Mouse (Mus musculus): ENCODE results near the gene Myo1a. TPM values are rescaled to one million over a fixed set of nuclear protein-coding genes. Genes with fewer than 3 reads are reported as not detected.

The Myo1a gene
- total RNA-seq, 2 experiments from 2014 or later = 0.59 to 1.1 TPM

DNA sequence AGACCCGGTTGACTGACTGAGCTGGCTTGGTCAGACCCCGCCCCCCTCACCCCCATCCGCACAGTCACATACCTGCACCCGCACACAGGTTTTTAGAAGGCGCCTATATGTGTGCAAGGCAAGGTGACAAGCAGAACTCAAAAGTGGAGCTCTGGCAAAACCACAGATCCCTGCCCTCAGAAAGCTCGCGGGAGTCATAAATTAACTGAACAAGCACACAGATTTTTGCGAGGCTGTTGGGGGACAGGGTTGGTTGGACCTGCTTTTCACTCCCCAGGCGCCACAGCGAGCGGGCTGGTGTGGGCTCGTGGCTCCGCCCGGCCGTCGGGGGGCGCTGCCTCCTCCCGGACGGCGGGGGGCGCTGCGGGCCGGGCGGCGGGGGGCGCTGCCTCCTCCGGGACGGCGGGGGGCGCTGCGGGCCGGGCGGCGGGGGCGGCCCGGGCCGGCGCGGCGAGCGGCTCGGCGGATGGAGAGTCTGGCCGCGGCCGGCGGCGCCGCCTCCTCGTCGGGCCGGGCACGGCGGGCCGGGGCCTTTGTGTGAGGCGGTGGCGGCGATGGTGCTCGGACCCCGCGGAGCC is 34.2 kb downstream of the Myo1a start, which contains the start of gene Zbtb39:
Gene Zbtb39, plus strand, starts transcription at position 456 of the 578 bp plus-strand sequence.
- Histone ChIP-seq H3K4me3 (peak within 1 kb of the TSS; percentile 80), H3K27ac (peak within 1 kb of the TSS; percentile 77)
- TF ChIP-seq CTCF (conservative IDR thresholded peaks at IDR 0.05) = peak; percentile 75
- DNase-seq (ENCODE audit: low spot score in 2 of 2) = peak; percentile 49 to 81

DNA sequence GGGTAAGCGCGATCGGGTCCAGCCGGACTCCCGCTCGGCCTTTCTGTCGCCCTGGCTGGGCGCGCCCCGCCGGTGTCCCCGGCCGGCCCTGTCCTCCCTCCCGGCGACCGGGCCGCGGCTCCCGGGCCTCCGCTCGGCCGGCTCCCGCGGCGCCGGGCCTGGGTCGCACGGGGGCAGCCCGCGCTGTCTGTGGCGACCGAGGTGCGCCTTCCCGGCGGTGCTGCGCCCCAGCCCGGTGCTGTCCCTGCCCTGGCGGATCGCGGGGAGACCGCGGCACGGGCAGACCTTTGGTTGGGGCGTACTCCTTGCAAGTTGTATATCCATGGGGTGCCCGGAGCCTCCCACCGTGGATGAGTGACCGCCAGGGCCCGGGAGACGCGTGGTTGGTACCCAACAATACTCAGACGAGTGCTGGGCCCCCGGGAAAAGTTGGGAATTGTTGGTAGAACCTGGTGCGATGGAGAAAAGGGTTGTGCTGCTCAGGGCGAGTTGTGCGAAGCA is 34.7 kb downstream of the Myo1a start:
- Histone ChIP-seq H3K4me3 (peak overlapping the region; percentile 80), H3K27ac (peak overlapping the region; percentile 77)
- TF ChIP-seq CTCF (conservative IDR thresholded peaks at IDR 0.05) = no peak
- no peak for DNase-seq (ENCODE audit: low spot score in 2 of 2)

DNA sequence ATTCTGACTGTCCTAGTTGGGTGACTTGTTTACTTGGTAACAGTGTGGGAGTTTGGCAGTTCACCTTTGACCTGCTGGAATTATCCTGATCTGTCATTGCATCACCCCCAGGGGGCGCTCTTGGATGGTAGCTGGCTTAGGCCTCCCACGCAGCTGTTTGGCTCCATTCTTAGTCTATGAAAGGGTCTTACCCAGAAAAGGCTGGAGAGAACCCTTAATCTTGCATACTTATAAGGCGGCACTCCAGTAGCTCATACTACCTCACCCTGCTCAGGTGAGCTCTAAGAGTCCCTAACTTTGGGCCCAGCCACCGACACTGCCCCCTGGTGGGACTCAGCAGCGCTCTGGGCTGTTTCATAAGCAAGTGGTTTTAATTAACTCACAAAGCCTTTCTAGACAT is 39.7 kb downstream of the Myo1a start:
- TF ChIP-seq CTCF (conservative IDR thresholded peaks at IDR 0.05) = peak; percentile 83
- DNase-seq (ENCODE audit: low spot score in 2 of 2) = peak in 1 of 2 experiments; percentile 44
- Histone ChIP-seq H3K27ac (no peak overlapping the region), H3K4me3 (no peak overlapping the region)

DNA sequence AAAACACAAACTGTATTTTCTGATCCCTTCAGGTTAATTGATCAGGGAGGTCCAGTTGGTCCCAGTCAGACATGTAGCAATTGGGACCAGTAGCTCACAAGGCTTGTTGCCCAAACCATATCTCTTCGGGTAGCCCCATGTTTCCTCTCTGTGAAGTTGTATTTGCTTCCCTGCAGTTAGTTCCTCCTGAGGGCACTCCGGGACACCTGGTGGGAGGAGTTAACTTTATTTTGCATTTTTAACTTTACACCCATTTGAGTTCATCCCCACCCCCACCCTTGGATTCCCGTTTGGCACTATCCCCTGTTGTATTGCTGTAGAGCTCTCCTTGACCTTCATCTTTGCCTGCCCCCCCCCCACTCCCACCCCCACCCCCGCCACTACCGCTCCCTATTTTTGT is 40.9 kb downstream of the Myo1a start:
- no peak overlapping the region for H3K4me3 ChIP-seq
- no peak overlapping the region for H3K27ac ChIP-seq
- DNase-seq (ENCODE audit: low spot score in 2 of 2) = no peak
- no peak for TF ChIP-seq CTCF (conservative IDR thresholded peaks at IDR 0.05)

DNA sequence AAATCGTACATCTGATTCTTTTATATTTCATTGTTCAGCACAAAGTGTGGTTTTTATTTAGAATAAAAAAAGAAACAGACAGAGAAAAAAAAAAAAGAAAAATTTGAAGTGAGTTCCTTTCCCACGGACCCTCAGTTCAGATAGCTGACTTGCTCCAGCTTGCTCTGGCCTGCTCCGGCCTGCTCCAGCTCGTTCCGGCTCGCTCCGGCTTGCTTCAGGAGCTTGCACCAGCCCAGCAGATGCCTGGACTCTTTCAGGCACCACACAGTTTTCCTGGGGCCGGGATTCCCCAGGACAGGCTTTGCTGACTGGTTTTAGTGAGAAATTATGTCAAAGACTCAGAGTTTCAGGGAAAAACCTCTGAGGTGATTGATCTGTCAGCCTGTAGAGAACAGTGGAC is 42.3 kb downstream of the Myo1a start:
- no peak for DNase-seq (ENCODE audit: low spot score in 2 of 2)
- Histone ChIP-seq H3K4me3 (no peak overlapping the region), H3K27ac (no peak overlapping the region)
- TF ChIP-seq CTCF (conservative IDR thresholded peaks at IDR 0.05) = no peak

DNA sequence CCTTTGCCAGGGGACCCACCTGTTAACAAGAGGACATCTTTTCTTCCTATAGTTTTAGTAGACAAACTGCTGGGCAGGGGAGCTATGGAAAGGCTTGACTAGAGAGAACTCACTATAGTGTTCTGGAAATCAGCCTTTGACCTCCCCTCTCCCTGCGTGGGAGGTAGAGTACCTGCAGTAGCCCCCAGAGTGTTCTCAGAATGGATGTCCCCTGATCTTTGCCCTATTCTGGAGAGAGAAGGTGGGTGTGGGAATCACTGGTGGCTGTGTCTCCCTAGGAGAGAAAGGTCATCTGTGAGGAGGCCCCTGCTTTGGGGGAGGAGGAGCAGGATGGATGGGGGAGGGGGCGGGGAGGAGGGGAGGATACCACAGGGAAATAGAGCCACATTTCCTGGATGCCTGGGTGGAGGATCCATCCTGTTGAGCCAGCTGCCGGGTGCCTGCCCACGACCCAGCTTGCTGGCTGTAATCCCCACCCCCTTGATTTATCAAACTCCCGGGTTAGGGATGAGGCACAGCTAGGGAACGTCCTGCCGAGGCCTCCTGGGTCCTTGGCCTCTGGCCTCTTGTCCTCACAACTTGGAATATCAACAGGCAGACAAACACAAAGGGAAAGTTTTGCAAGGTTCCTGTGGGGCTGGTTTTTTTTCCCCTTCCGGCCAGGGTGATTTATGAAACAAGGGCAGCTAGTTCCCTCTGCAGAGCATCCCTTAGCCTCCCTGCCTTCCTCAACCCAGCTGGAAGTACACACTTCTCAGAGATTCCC is 44.1 kb downstream of the Myo1a start:
- peak overlapping the region; percentile 54 for H3K4me3 ChIP-seq
- DNase-seq (ENCODE audit: low spot score in 2 of 2) = no peak
- TF ChIP-seq CTCF (conservative IDR thresholded peaks at IDR 0.05) = no peak
- H3K27ac ChIP-seq = no peak overlapping the region; the same call in 1 of the 2 replicates

DNA sequence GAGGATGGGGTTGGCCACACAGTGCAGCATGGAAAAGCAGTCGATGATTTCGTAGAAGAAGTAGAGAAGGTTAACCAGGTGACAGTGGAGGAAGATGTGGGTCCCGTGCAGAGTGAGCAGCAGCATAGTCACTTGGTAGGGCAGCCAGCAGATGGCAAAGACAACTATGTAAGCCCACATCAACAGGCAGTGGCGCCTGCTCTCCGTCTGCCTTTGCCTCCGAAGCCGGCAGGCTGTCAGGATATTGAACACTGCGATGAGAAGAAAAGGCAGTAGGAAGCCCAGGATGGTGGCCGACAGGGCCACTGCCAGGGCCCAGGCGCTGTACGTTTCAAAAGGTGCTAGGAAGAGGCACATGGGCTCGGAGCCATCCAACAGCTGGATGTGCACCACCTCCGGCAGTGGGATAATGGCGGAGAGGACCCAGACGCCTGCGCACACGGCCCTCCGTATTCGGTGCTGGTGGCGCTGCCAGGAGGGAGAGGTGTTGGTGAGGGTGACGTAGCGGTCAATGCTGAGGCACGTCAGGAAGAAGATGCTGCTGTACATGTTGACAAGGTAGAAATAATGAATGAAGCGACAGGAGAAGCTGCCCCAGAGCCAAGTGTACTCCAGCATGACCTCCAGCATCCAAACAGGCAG is 45.3 kb downstream of the Myo1a start:
- peak; percentile 16 for TF ChIP-seq CTCF (conservative IDR thresholded peaks at IDR 0.05)
- peak overlapping the region; percentile 37 for H3K27ac ChIP-seq
- DNase-seq (ENCODE audit: low spot score in 2 of 2) = peak in 1 of 2 experiments; percentile 32

DNA sequence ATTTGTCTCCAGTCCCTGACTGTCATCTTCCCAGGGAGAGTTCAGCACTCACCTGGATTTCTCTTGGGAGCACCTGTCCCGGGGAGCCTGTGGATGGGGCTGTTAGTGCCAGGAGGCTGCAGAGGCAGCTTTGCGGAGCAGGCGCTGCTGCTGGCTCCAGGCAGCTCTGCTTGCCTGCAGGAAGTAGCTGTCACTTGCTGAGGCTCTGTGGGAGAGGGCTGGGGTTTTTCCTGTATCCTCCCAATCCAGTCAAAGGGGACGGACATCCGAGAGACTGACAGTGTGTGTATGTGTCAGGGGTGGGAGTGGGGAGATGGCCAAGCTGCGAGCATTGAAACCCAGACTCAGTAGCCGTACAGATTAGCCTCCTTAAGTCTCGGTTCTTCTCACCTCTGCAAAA is 46.6 kb downstream of the Myo1a start, which contains the start of gene Gpr182:
Gene Gpr182, minus strand, starts transcription at position 185 of the 400 bp plus-strand sequence.
- no peak for DNase-seq (ENCODE audit: low spot score in 2 of 2)
- Histone ChIP-seq H3K27ac (no peak within 1 kb of the TSS), H3K4me3 (peak within 1 kb of the TSS; percentile 54)
- no peak for TF ChIP-seq CTCF (conservative IDR thresholded peaks at IDR 0.05)

More for the DNA sequence above, 45.3 kb downstream of the Myo1a start:
- H3K4me3 ChIP-seq = peak overlapping the region; percentile 54

DNA sequence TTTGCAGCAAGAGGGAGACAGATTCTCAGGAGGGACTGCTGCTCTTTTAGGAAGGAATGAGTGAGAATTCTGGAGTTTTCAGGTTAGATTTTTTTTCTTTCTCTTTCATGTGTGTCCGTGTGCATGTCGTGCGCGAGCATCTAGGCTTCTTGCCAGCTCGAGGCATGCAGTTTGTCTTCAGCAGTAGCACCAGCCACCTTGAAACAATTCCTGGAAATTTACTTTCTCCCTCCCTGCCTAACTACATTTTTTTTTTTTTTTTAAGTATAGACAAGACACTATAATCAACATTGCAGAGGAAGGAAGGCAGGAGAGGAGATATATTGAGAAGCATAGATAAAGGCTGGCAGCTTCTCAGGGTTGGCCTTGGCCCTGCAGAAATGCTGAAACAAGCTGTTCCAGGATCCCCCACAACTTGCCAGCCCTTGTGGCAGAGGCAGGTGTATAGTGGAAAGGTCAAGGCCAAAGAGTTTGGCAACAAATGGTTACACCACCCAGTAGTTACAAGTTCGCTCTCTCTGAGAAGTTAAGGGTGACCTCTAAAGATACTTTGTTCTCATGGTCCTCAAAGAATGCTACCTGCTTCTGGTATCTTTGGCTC is 49.7 kb downstream of the Myo1a start:
- DNase-seq (ENCODE audit: low spot score in 2 of 2) = no peak
- H3K4me3 ChIP-seq = no peak overlapping the region
- H3K27ac ChIP-seq = no peak overlapping the region
- TF ChIP-seq CTCF (conservative IDR thresholded peaks at IDR 0.05) = no peak

DNA sequence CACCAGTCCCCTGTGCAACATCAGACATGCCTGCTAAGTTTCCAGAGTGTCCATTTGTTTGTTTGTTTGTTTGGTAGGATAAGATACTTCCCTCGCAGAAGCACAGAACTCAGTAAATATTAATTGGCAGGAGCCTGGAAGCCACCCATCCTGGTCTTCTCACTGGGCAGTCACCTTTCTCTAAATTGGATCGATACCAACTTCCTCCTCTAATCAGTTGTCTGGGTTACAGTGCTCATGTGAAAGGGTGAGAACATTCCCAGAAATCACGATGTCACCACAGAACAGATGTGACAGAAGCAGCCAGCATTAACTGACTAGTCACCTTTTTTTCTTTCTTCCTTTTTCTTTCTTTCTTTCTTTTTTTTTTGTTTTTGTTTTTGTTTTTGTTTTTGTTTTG is 50.3 kb downstream of the Myo1a start:
- H3K4me3 ChIP-seq = no peak overlapping the region
- H3K27ac ChIP-seq = no peak overlapping the region
- DNase-seq (ENCODE audit: low spot score in 2 of 2) = no peak
- no peak for TF ChIP-seq CTCF (conservative IDR thresholded peaks at IDR 0.05)

DNA sequence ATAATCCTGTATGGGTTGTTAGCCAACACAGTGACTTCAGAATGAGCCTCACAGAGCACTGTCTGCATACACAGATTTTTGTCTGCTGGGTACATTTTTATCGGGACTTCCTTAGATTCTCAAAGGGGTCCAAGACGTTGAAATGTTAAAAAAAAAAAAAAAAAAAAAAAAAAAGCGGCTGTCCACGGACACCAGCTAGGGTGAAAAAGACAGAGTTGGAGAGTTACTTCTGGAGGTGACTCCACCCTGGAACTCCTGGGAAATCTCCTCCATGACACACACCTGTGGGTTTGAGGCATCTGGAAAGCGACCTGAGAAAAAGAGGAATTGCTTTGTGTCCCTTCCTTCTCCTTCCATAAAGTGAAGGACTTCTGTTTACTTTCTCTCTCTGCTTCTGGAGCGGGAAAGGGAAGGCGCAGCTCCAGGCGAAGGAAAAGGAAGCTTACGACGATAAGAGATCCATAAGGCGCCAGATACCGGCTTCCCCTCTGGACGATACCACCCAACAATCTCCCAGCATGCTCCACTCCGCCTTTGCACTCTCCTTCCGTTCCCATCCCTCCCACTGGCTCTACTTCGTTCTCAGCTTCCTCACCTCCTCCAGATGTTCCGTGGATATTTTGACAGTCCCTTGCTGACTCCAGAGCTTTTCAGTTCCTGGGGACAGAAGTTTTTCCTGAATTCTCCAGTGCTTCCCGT is 50.9 kb downstream of the Myo1a start:
- no peak for TF ChIP-seq CTCF (conservative IDR thresholded peaks at IDR 0.05)
- Histone ChIP-seq H3K4me3 (peak overlapping the region; percentile 3; the same call in 1 of the 2 replicates), H3K27ac (no peak overlapping the region)
- no peak for DNase-seq (ENCODE audit: low spot score in 2 of 2)

Measured in layer of hippocampus, adult 2 months (tissue).